Mouse (Mus musculus): ENCODE measurements around the gene Lcn3. TPM values are rescaled to one million over a fixed set of nuclear protein-coding genes. Genes with fewer than 3 reads are reported as not detected.

Gene Lcn3
- polyA plus RNA-seq (2017; shearing (Covaris generic)): not detected

DNA sequence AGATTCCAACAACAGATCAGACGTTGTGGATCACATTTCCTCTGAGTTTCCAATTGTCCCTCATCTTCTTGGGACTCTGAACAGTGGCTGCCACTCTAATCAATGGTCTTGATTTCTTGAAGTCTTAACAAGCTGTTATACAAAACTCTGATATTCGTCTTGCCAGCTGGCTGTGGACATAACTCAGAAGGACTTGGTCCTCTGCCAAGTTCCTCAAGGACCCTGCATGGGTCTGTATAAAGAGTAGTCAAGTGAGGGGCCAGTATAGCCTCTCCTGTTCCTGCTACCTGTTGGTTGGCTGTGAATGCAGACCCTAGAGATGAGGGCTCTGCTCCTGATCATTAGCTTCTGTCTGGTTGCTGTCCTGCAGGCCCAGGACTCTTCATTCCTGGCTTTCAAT is at the start of gene Lcn3:
Gene Lcn3 (plus strand): TSS at position 301 of the 400 bp plus-strand sequence.

DNA sequence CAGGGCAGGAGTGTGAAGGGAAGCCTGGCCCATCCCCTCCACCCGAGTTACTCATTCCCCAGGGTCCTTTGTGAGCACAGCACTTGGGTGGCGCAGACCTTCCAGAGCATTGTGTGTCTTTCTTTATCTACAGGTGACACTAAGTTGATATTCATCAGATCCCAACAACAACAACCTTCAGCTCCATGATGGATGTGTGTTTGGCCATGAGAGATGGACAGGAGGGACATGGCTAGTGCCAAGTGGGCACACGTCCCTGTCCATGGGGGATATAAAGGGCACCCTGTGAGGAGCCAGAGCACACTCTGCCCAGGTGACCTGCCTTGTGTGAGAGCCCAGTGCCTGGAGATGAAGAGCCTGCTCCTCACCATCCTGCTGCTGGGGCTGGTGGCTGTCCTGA is 28.7 kb upstream of the Lcn3 start, which contains the start of gene Obp2b:
Gene Obp2b (plus strand): TSS at position 301 of the 400 bp plus-strand sequence.

DNA sequence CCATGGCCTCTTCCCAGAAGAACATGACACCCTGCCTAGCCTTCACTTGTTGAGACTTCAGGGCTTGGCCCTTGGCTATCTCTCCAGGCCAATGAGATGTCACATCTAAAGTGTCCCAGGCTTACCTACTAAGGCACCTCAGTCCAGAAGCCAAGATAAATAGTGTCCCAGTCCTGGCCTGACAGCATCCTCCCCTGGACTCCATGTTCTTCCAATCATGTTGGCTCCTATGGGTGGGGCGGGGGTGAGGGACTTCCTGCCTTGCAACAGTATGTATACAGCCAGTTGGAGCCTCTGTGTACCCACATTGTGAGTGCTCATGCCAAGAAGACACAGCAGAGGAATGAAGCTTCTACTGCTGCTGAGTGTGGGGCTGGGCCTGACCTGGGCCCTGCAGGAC is 11.3 kb downstream of the Lcn3 start, which contains the start of gene Lcn11:
Gene Lcn11 (plus strand): TSS at position 301 of the 400 bp plus-strand sequence.

DNA sequence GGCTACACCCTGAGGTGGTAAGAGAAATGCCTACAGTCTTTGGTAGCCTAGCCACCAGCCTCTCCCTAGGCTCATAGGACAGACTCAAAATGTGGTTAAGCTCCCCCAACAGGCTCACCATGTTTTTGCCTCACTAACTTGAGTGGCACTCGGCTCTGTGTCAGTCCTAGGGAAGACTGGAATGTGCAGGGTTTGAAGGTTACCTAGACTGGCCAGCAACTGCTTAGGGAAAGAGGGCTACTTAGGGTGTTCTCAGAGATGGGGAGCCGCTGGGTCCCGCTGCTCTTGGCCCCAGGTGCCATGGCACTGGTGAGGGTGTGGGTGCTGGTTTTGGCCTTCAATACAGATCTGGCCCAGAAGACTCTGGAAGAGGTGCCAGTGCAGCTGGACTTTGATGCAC is 16.6 kb downstream of the Lcn3 start, which contains the start of gene Gm13539:
Gene Gm13539 (plus strand): TSS at position 301 of the 400 bp plus-strand sequence.

DNA sequence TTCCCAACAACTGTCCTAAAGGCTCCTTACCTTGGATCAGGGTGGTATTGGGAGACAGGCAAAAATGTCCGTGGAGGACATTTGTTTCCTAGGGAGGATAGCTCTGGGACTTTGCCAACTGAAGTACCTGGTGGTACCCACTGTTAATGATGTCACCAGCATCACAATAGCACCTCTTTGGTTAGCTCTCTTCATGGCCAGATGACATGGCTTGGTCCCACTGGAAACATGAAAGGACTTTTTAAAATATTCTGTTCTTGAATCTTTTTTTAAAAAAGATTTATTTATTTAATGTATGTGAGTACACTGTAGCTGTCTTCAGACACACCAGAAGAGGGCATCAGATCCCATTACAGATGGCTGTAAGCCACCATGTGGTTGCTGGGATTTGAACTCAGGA is 50.4 kb downstream of the Lcn3 start, which contains the start of gene Glt6d1:
Gene Glt6d1 (minus strand): TSS at position 101 of the 400 bp plus-strand sequence.

Other genes with a start within 250 kb of the Lcn3 start
- 107 TPM for gene Traf2, start 218.6 kb upstream of the Lcn3 start, polyA plus RNA-seq (2017; shearing (Covaris generic))
- 388 TPM for gene Edf1, start 207.7 kb upstream of the Lcn3 start, polyA plus RNA-seq (2017; shearing (Covaris generic))
- 1.6 TPM for gene Mamdc4, start 190.7 kb upstream of the Lcn3 start, polyA plus RNA-seq (2017; shearing (Covaris generic))
- gene Phpt1, start 190.3 kb upstream of the Lcn3 start, polyA plus RNA-seq (2017; shearing (Covaris generic)): 62.9 TPM
- gene Ajm1, start 183.8 kb upstream of the Lcn3 start, polyA plus RNA-seq (2017; shearing (Covaris generic)): 0.42 TPM
- gene Rabl6, start 157.0 kb upstream of the Lcn3 start, polyA plus RNA-seq (2017; shearing (Covaris generic)): 7.5 TPM
- gene Ccdc183, start 147.9 kb upstream of the Lcn3 start, polyA plus RNA-seq (2017; shearing (Covaris generic)): not detected
- gene Tmem141, start 143.6 kb upstream of the Lcn3 start, polyA plus RNA-seq (2017; shearing (Covaris generic)): 1.5 TPM
- gene Fcna, start 137.5 kb upstream of the Lcn3 start, polyA plus RNA-seq (2017; shearing (Covaris generic)): 6.2 TPM
- gene Lcn8, start 112.4 kb upstream of the Lcn3 start, polyA plus RNA-seq (2017; shearing (Covaris generic)): not detected
- gene Lcn5, start 107.6 kb upstream of the Lcn3 start, polyA plus RNA-seq (2017; shearing (Covaris generic)): not detected
- gene Lcn6, start 88.8 kb upstream of the Lcn3 start, polyA plus RNA-seq (2017; shearing (Covaris generic)): not detected
- gene Lcn10, start 82.8 kb upstream of the Lcn3 start, polyA plus RNA-seq (2017; shearing (Covaris generic)): not detected
- gene Obp2a, start 65.5 kb upstream of the Lcn3 start, polyA plus RNA-seq (2017; shearing (Covaris generic)): 1.1 TPM
- 166 TPM for gene Bmyc, start 58.8 kb upstream of the Lcn3 start, polyA plus RNA-seq (2017; shearing (Covaris generic))
- gene Obp2b, start 28.6 kb upstream of the Lcn3 start, polyA plus RNA-seq (2017; shearing (Covaris generic)): not detected
- not detected for gene Lcn11, start 11.4 kb downstream of the Lcn3 start, polyA plus RNA-seq (2017; shearing (Covaris generic))
- not detected for gene Gm13539, start 16.7 kb downstream of the Lcn3 start, polyA plus RNA-seq (2017; shearing (Covaris generic))
- gene Glt6d1, start 50.3 kb downstream of the Lcn3 start, polyA plus RNA-seq (2017; shearing (Covaris generic)): not detected
- not detected for gene Lcn9, start 57.6 kb downstream of the Lcn3 start, polyA plus RNA-seq (2017; shearing (Covaris generic))
- gene Sohlh1, start 81.7 kb downstream of the Lcn3 start, polyA plus RNA-seq (2017; shearing (Covaris generic)): 0.35 TPM
- 0.26 TPM for gene Kcnt1, start 98.2 kb downstream of the Lcn3 start, polyA plus RNA-seq (2017; shearing (Covaris generic))
- 6.0 TPM for gene Camsap1, start 217.7 kb downstream of the Lcn3 start, polyA plus RNA-seq (2017; shearing (Covaris generic))